Mouse (Mus musculus): ENCODE results near the gene Ccdc3. TPM values are rescaled to one million over a fixed set of nuclear protein-coding genes. Genes with fewer than 3 reads are reported as not detected.

The Ccdc3 gene
- polyA plus RNA-seq, 1 experiment from 2014 or later, result 6.6 TPM

GRCm38 (mm10) chr2:5194701-5195215 is 57.2 kb downstream of the Ccdc3 start:
- 78% methylated on average over 6 of the region's 6 CpGs for WGBS
- Histone ChIP-seq H3K9me3 (replicated peaks; ENCODE audit: control insufficient read depth, low read length, poor library complexity, severe bottlenecking) (no peaks in the 10 kb centered on the region), H3K27me3 (ENCODE audit: control insufficient read depth, insufficient read depth, low read depth, low read length) (no peaks in the 10 kb centered on the region), H3K4me1 (ENCODE audit: control insufficient read depth, insufficient read depth, low read length) (no peaks in the 10 kb centered on the region), H3K4me3 (ENCODE audit: low read depth, low read length) (no peak overlapping the region), H3K4me2 (ENCODE audit: low read length) (no peak overlapping the region), H3K9ac (ENCODE audit: low read depth, low read length) (no peak overlapping the region), H3K36me3 (ENCODE audit: control insufficient read depth, insufficient read depth, low read length) (no peaks in the 10 kb centered on the region), H3K27ac (ENCODE audit: low read length) (no peak overlapping the region)
- no peak for ATAC-seq

GRCm38 (mm10) chr2:5197486-5197885 is 59.9 kb downstream of the Ccdc3 start:
- WGBS, result 65% methylated on average over 4 of the region's 4 CpGs
- no peak overlapping the region for H3K4me2 ChIP-seq (ENCODE audit: low read length)
- H3K27ac ChIP-seq (ENCODE audit: low read length), result no peak overlapping the region

GRCm38 (mm10) chr2:5199289-5199688 is 61.7 kb downstream of the Ccdc3 start:
- no peaks in the 10 kb centered on the region for H3K9me3 ChIP-seq (replicated peaks; ENCODE audit: control insufficient read depth, low read length, poor library complexity, severe bottlenecking)
- no peak overlapping the region for H3K4me3 ChIP-seq (ENCODE audit: low read depth, low read length)
- ATAC-seq, result no peak
- H3K27me3 ChIP-seq (ENCODE audit: control insufficient read depth, insufficient read depth, low read depth, low read length), result no peaks in the 10 kb centered on the region
- no peaks in the 10 kb centered on the region for H3K4me1 ChIP-seq (ENCODE audit: control insufficient read depth, insufficient read depth, low read length)
- no peak overlapping the region for H3K27ac ChIP-seq (ENCODE audit: low read length)
- H3K36me3 ChIP-seq (ENCODE audit: control insufficient read depth, insufficient read depth, low read length), result no peaks in the 10 kb centered on the region
- no peak overlapping the region for H3K4me2 ChIP-seq (ENCODE audit: low read length)
- WGBS, result 79% methylated on average over 17 of the region's 17 CpGs
- no peak overlapping the region for H3K9ac ChIP-seq (ENCODE audit: low read depth, low read length)

More at GRCm38 (mm10) chr2:5197486-5197885, 59.9 kb downstream of the Ccdc3 start:
- Histone ChIP-seq H3K9ac (ENCODE audit: low read depth, low read length) (no peak overlapping the region), H3K36me3 (ENCODE audit: control insufficient read depth, insufficient read depth, low read length) (no peaks in the 10 kb centered on the region), H3K4me1 (ENCODE audit: control insufficient read depth, insufficient read depth, low read length) (no peaks in the 10 kb centered on the region), H3K27me3 (ENCODE audit: control insufficient read depth, insufficient read depth, low read depth, low read length) (no peaks in the 10 kb centered on the region), H3K4me3 (ENCODE audit: low read depth, low read length) (no peak overlapping the region), H3K9me3 (replicated peaks; ENCODE audit: control insufficient read depth, low read length, poor library complexity, severe bottlenecking) (no peaks in the 10 kb centered on the region)
- no peak for ATAC-seq

- WGBS, result 84% methylated on average over 7 of the region's 7 CpGs
- H3K27me3 ChIP-seq (ENCODE audit: control insufficient read depth, insufficient read depth, low read depth, low read length), result no peaks in the 10 kb centered on the region
- no peaks in the 10 kb centered on the region for H3K36me3 ChIP-seq (ENCODE audit: control insufficient read depth, insufficient read depth, low read length)
- no peak overlapping the region for H3K4me2 ChIP-seq (ENCODE audit: low read length)
- H3K9me3 ChIP-seq (replicated peaks; ENCODE audit: control insufficient read depth, low read length, poor library complexity, severe bottlenecking), result no peaks in the 10 kb centered on the region
- H3K9ac ChIP-seq (ENCODE audit: low read depth, low read length), result no peak overlapping the region
- no peak overlapping the region for H3K27ac ChIP-seq (ENCODE audit: low read length)
- no peaks in the 10 kb centered on the region for H3K4me1 ChIP-seq (ENCODE audit: control insufficient read depth, insufficient read depth, low read length)
- no peak overlapping the region for H3K4me3 ChIP-seq (ENCODE audit: low read depth, low read length)
- ATAC-seq, result no peak
Observed at GRCm38 (mm10) chr2:5200817-5201364, 63.3 kb downstream of the Ccdc3 start.

DNA sequence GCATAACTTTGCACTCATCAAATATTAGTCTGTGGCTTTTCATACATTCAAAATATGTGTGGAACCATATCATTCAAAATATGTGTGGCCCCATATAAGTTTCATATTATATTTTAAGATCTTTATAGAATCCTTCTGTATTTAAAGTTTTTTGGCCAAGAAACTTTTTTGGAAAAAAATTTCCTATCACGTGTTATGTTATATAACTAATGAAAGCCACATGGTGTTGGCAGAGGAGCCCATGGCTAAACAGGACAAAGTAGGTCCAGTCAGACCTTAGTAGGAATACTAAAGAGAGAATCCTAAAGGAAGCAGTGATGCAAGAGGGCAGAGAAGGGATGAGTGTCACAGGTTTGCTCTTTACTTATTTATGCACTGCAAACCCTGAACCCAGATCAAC is 65.6 kb downstream of the Ccdc3 start:
- no peaks in the 10 kb centered on the region for H3K36me3 ChIP-seq (ENCODE audit: control insufficient read depth, insufficient read depth, low read length)
- no peak overlapping the region for H3K9ac ChIP-seq (ENCODE audit: low read depth, low read length)
- H3K9me3 ChIP-seq (replicated peaks; ENCODE audit: control insufficient read depth, low read length, poor library complexity, severe bottlenecking), result no peaks in the 10 kb centered on the region
- 88% methylated on average over 1 of the region's 1 CpGs for WGBS
- H3K27me3 ChIP-seq (ENCODE audit: control insufficient read depth, insufficient read depth, low read depth, low read length), result no peaks in the 10 kb centered on the region
- no peak for ATAC-seq
- H3K4me2 ChIP-seq (ENCODE audit: low read length), result no peak overlapping the region
- no peak overlapping the region for H3K4me3 ChIP-seq (ENCODE audit: low read depth, low read length)
- no peak overlapping the region for H3K27ac ChIP-seq (ENCODE audit: low read length)
- no peaks in the 10 kb centered on the region for H3K4me1 ChIP-seq (ENCODE audit: control insufficient read depth, insufficient read depth, low read length)

- no peaks in the 10 kb centered on the region for H3K9me3 ChIP-seq (replicated peaks; ENCODE audit: control insufficient read depth, low read length, poor library complexity, severe bottlenecking)
- H3K9ac ChIP-seq (ENCODE audit: low read depth, low read length), result no peak overlapping the region
- no peak overlapping the region for H3K4me2 ChIP-seq (ENCODE audit: low read length)
- no peaks in the 10 kb centered on the region for H3K4me1 ChIP-seq (ENCODE audit: control insufficient read depth, insufficient read depth, low read length)
- ATAC-seq, result no peak
- no peaks in the 10 kb centered on the region for H3K27me3 ChIP-seq (ENCODE audit: control insufficient read depth, insufficient read depth, low read depth, low read length)
- H3K36me3 ChIP-seq (ENCODE audit: control insufficient read depth, insufficient read depth, low read length), result no peaks in the 10 kb centered on the region
- no peak overlapping the region for H3K4me3 ChIP-seq (ENCODE audit: low read depth, low read length)
- H3K27ac ChIP-seq (ENCODE audit: low read length), result no peak overlapping the region
- 91% methylated on average over 1 of the region's 1 CpGs for WGBS
Observed at GRCm38 (mm10) chr2:5204941-5205340, 67.4 kb downstream of the Ccdc3 start.

DNA sequence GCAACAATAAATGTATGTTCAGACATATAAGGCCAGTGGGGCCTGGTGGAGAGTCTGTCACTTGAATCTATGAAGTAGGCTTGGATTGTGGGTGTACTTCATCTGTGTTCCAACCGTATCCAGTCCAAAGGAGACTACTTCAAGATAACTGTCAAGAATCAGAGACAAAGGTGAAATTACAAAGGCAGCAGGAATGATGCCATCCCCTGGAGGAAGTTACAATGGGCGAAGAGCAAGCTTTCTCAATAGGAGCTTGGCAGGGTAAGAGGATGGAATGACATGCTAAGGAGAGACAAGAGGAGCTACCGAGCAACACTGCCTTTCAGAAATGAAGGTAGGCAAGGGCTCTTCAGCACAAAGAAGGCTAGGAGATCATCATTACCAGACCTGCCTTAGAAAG is 69.1 kb downstream of the Ccdc3 start:
- no peaks in the 10 kb centered on the region for H3K27me3 ChIP-seq (ENCODE audit: control insufficient read depth, insufficient read depth, low read depth, low read length)
- no peaks in the 10 kb centered on the region for H3K9me3 ChIP-seq (replicated peaks; ENCODE audit: control insufficient read depth, low read length, poor library complexity, severe bottlenecking)
- H3K9ac ChIP-seq (ENCODE audit: low read depth, low read length), result no peak overlapping the region
- H3K4me1 ChIP-seq (ENCODE audit: control insufficient read depth, insufficient read depth, low read length), result no peaks in the 10 kb centered on the region
- WGBS, result 82% methylated on average over 3 of the region's 3 CpGs
- H3K36me3 ChIP-seq (ENCODE audit: control insufficient read depth, insufficient read depth, low read length), result no peaks in the 10 kb centered on the region
- no peak for ATAC-seq
- H3K27ac ChIP-seq (ENCODE audit: low read length), result no peak overlapping the region
- H3K4me3 ChIP-seq (ENCODE audit: low read depth, low read length), result no peak overlapping the region
- H3K4me2 ChIP-seq (ENCODE audit: low read length), result no peak overlapping the region

GRCm38 (mm10) chr2:5214581-5214980 is 77.0 kb downstream of the Ccdc3 start:
- H3K27ac ChIP-seq (ENCODE audit: low read length), result no peak overlapping the region
- no peaks in the 10 kb centered on the region for H3K36me3 ChIP-seq (ENCODE audit: control insufficient read depth, insufficient read depth, low read length)
- WGBS, result 76% methylated on average over 1 of the region's 1 CpGs
- H3K4me3 ChIP-seq (ENCODE audit: low read depth, low read length), result no peak overlapping the region
- ATAC-seq, result no peak
- H3K9ac ChIP-seq (ENCODE audit: low read depth, low read length), result no peak overlapping the region
- no peaks in the 10 kb centered on the region for H3K9me3 ChIP-seq (replicated peaks; ENCODE audit: control insufficient read depth, low read length, poor library complexity, severe bottlenecking)
- no peaks in the 10 kb centered on the region for H3K4me1 ChIP-seq (ENCODE audit: control insufficient read depth, insufficient read depth, low read length)
- H3K4me2 ChIP-seq (ENCODE audit: low read length), result no peak overlapping the region
- H3K27me3 ChIP-seq (ENCODE audit: control insufficient read depth, insufficient read depth, low read depth, low read length), result no peaks in the 10 kb centered on the region

DNA sequence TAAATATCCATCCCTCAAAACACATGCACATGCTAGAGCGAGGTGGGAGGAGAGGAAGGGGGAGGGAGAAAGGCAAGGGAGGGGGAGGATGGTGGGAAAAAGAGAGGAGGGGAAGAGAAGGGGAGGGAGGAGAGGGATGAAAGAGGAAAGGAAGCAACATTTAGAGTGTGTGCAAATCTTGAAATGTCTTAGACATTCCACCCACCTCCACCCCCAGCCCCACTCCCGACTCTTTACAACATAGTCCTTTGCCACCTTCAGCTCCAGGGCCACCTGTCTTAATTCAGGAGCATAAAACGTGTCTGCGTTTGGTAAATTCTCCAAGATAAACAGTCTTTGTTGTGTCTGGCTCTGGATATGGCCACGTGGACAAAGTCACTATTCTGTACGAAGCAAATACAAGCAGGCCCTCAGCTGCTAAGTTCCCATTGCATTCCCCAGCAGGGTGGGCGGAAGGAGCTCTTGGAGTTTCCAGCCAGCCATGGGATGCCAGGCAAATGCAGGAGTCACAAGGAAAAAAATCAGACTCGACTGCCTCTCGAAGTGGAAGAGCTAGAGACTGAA is 77.8 kb downstream of the Ccdc3 start:
- Histone ChIP-seq H3K4me1 (ENCODE audit: control insufficient read depth, insufficient read depth, low read length) (no peaks in the 10 kb centered on the region), H3K27ac (ENCODE audit: low read length) (no peak overlapping the region), H3K36me3 (ENCODE audit: control insufficient read depth, insufficient read depth, low read length) (no peaks in the 10 kb centered on the region), H3K9me3 (replicated peaks; ENCODE audit: control insufficient read depth, low read length, poor library complexity, severe bottlenecking) (no peaks in the 10 kb centered on the region), H3K9ac (ENCODE audit: low read depth, low read length) (no peak overlapping the region), H3K4me3 (ENCODE audit: low read depth, low read length) (no peak overlapping the region), H3K27me3 (ENCODE audit: control insufficient read depth, insufficient read depth, low read depth, low read length) (no peaks in the 10 kb centered on the region), H3K4me2 (ENCODE audit: low read length) (no peak overlapping the region)
- no peak for ATAC-seq
- WGBS, result 79% methylated on average over 9 of the region's 9 CpGs
